Mouse (Mus musculus) brain, adult 10 weeks (tissue): ENCODE data around the gene Sell. TPM values are rescaled to one million over a fixed set of nuclear protein-coding genes. Genes with fewer than 3 reads are reported as not detected.

ENCODE experiments used
- polyA plus RNA-seq: library from polyadenylated mRNA; stranded (reverse); fragments of 350-450 nt; fragmentation: Illumina TruSeq; extraction: RNeasy Lipid Tissue Mini Kit (QIAGEN cat#74804); gene quantifications from one replicate; pipeline ENCODE4 v1.2.3, GENCODE M21; 2015; ENCODE audit warnings: low read depth, low replicate concordance

Gene Sell
- not detected for polyA plus RNA-seq

GRCm38 (mm10) chr1:164061925-164062324 lies at the start of gene Sell:
Sell (plus strand) TSS chr1:164061982.

GRCm38 (mm10) chr1:164047934-164048333 lies 13.8 kb upstream of the Sell start, which contains the start of gene Sele:
Sele (plus strand) TSS chr1:164048234.

GRCm38 (mm10) chr1:164114947-164115493 lies 53.2 kb downstream of the Sell start, which contains the start of gene Selp:
Selp (plus strand) TSS chr1:164115264.

Other genes with a start within 250 kb of the Sell start
- gene Scyl3, start 132.9 kb upstream of the Sell start, polyA plus RNA-seq: 20.5 TPM
- 1.2 TPM for gene BC055324, start 67.2 kb upstream of the Sell start, polyA plus RNA-seq
- 9.0 TPM for gene Mettl18, start 67.1 kb upstream of the Sell start, polyA plus RNA-seq
- not detected for gene Sele, start 13.7 kb upstream of the Sell start, polyA plus RNA-seq
- gene Selp, start 53.3 kb downstream of the Sell start, polyA plus RNA-seq: not detected
- gene F5, start 89.9 kb downstream of the Sell start, polyA plus RNA-seq: 2.1 TPM
- gene Slc19a2, start 187.1 kb downstream of the Sell start, polyA plus RNA-seq: 12.7 TPM
- gene Ccdc181, start 213.6 kb downstream of the Sell start, polyA plus RNA-seq: 28.3 TPM
- 26.9 TPM for gene Nme7, start 242.1 kb downstream of the Sell start, polyA plus RNA-seq
- gene Blzf1, start 245.5 kb downstream of the Sell start, polyA plus RNA-seq: 21.4 TPM